Mouse (Mus musculus): Measurements from ENCODE around the gene Kcnk6.

The Kcnk6 gene

DNA sequence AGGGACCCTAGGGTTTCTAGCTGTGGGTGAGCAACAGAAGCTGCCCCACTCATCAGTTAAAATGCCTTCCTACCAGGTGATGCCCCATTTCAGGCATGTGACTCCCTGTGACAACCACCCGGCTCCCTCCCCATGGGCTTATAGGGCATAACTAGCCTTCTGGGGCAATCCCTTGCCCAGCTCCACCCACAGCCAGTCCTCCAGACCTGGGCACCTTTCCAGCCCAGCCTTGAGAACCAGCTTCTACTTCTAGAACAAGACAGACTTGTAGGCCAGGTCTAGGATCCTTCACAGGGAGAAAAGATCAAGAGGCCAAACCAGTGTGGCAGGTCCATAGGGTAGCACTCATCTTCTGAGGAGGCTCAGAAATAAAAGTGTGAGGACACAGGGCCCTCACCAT lies 25.1 kb upstream of the Kcnk6 start:
- POLR2A ChIA-PET = interaction anchor here in 3 of 4 experiments (0.6 to 2.4 kb wide), 6 partner anchors 9 to 249 kb away, joined by 3 to 15 read pairs (median 4); partner anchors contain the start of genes 2200002D01Rik (in 1 of the 3), Fam98c (in 1 of the 3) and Spint2 (in 1 of the 3)
- CTCF ChIA-PET = interaction anchor here in 2 of 4 experiments (0.7 to 2.7 kb wide), 3 partner anchors 9 to 266 kb away, joined by 3 to 10 read pairs (median 4); partner anchors contain the start of gene 2200002D01Rik (in 2 of the 2)

DNA sequence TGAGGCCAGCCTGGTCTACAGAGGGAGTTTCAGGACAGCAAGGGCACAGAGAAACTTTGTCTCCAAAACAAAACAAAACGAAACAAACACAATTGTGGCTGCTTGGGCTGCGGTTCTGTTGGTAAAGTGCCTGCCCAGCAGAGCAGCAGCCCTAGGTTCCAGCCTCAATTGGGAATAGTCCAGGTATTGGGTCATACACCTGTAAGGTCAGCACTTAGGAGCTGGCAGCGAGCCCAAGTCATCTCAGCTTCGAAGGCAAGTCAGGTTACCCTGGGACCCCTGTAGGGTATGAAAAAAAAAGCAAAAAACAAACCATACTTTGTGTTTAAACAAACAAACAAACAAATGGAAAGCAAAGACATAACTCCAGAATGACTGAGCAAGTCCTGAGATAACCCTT lies 23.6 kb upstream of the Kcnk6 start:
- ChIA-PET CTCF (interaction anchor here in 1 of 4 experiments (2.7 kb wide), 1 partner anchor 8 kb away, joined by 10 read pairs; the partner anchor contains the start of gene 2200002D01Rik), POLR2A (no interaction called here)

DNA sequence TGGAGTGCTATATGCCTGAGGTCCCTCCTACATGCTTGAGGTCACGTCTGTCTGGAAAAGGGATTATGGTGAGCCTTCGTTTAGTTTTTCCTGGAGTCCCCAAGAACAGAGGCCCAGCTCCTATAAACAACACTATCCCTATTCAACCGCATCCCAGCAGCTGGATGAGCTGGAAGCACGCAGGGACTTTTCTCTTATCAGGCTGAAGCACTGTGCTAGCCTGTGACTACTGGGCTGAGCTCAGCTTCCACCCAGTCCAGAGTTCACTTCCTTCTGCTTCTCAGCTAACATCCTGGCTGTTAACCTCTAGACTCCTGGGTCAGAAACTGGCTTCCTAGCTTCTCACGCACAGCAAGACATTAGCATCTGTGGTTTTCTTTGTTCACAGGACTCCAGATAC lies 21.5 kb upstream of the Kcnk6 start:
- POLR2A ChIA-PET = interaction anchor here in 3 of 4 experiments (0.5 to 1.4 kb wide), 13 partner anchors 8 to 1059 kb away, joined by 3 to 6 read pairs (median 3); partner anchors contain the start of gene Yif1b (in 2 of the 3)
- CTCF ChIA-PET = interaction anchor here in 2 of 4 experiments (0.9 to 1.1 kb wide), 2 partner anchors 9 kb away, joined by 4 read pairs; no protein-coding TSS in a partner anchor

- ChIA-PET CTCF (no interaction called here), POLR2A (interaction anchor here in 2 of 4 experiments (1.1 to 1.3 kb wide), 4 partner anchors 9 to 21 kb away, joined by 3 read pairs; no protein-coding TSS in a partner anchor)
Observed at GRCm38 (mm10) chr7:29251166-29251565, 18.9 kb upstream of the Kcnk6 start.

- ChIA-PET CTCF (interaction anchor here (0.5 to 3.6 kb wide), 51 partner anchors 9 to 662 kb away, joined by 3 to 27 read pairs (median 4); partner anchors contain the start of genes Ppp1r14a (in 3 of the 4), Yif1b (in 3 of the 4) and Psmd8 (in 2 of the 4)), POLR2A (interaction anchor here (0.6 to 4.0 kb wide), 56 partner anchors 9 to 293 kb away, joined by 3 to 33 read pairs (median 5); partner anchors contain the start of genes Yif1b (in 3 of the 4), Ggn (in 2 of the 4), Ppp1r14a (in 2 of the 4) and Psmd8 (in 2 of the 4))
Observed at GRCm38 (mm10) chr7:29248261-29248841, 16.0 kb upstream of the Kcnk6 start, which contains the start of gene 2200002D01Rik. Gene 2200002D01Rik (minus strand): TSS chr7:29248466.

GRCm38 (mm10) chr7:29247706-29248105 lies 15.4 kb upstream of the Kcnk6 start:
- POLR2A ChIA-PET = interaction anchor here in 3 of 4 experiments (0.6 to 4.0 kb wide), 50 partner anchors 8 to 294 kb away, joined by 3 to 33 read pairs (median 5); partner anchors contain the start of genes Yif1b (in 3 of the 3), Fam98c (in 2 of the 3), Ggn (in 2 of the 3) and Ppp1r14a (in 2 of the 3)
- CTCF ChIA-PET = interaction anchor here (0.5 to 3.6 kb wide), 54 partner anchors 9 to 663 kb away, joined by 3 to 27 read pairs (median 4); partner anchors contain the start of genes Ppp1r14a (in 3 of the 4), Yif1b (in 3 of the 4), Psmd8 (in 2 of the 4) and Ryr1 (in 1 of the 4)

GRCm38 (mm10) chr7:29247314-29247700 lies 15.0 kb upstream of the Kcnk6 start:
- CTCF ChIA-PET = interaction anchor here (0.5 to 3.6 kb wide), 51 partner anchors 8 to 1940 kb away, joined by 3 to 27 read pairs (median 4); partner anchors contain the start of genes Ppp1r14a (in 3 of the 4), Psmd8 (in 2 of the 4), Yif1b (in 2 of the 4) and Kcnk6 (in 1 of the 4)
- POLR2A ChIA-PET = interaction anchor here in 3 of 4 experiments (0.6 to 4.0 kb wide), 45 partner anchors 9 to 397 kb away, joined by 3 to 33 read pairs (median 5); partner anchors contain the start of genes Yif1b (in 3 of the 3), Fam98c (in 2 of the 3), Ggn (in 2 of the 3) and Ppp1r14a (in 2 of the 3)

GRCm38 (mm10) chr7:29246619-29247313 lies 14.5 kb upstream of the Kcnk6 start:
- CTCF ChIA-PET = interaction anchor here in 3 of 4 experiments (0.6 to 3.6 kb wide), 34 partner anchors 8 to 1940 kb away, joined by 3 to 27 read pairs (median 4); partner anchors contain the start of genes Yif1b (in 2 of the 3), Kcnk6 (in 1 of the 3), Ppp1r14a (in 1 of the 3) and Psmd8 (in 1 of the 3)

DNA sequence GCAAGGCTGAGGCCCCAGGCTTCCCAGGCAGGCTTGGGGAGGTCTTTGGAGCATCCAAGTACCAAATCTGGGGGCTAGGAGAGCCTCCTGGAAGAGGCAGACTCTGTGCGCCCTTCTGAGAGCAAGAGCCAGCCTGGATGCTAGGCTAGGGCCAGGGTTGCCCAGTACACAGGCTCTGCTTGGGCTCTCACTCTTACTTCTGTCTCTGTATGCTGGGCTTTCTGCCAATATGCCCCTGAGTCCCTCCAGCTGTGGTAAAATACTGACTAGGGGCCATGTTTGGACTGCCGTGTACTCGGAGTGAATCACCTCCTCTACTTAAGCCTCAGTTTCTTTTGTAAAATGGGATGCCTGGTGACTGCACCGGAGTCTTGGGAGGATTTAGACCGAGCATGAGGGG lies 13.7 kb upstream of the Kcnk6 start:
- ChIA-PET POLR2A (interaction anchor here in 3 of 4 experiments (0.6 to 4.0 kb wide), 10 partner anchors 8 to 207 kb away, joined by 3 to 33 read pairs (median 8); partner anchors contain the start of genes Yif1b (in 3 of the 3), Ggn (in 1 of the 3), Psmd8 (in 1 of the 3) and Spint2 (in 1 of the 3)), CTCF (interaction anchor here in 2 of 4 experiments (0.6 to 3.6 kb wide), 7 partner anchors 8 to 89 kb away, joined by 3 to 27 read pairs (median 13); partner anchors contain the start of genes Kcnk6 (in 1 of the 2), Psmd8 (in 1 of the 2) and Yif1b (in 1 of the 2))

More at GRCm38 (mm10) chr7:29246619-29247313, 14.5 kb upstream of the Kcnk6 start:
- POLR2A ChIA-PET = interaction anchor here (0.6 to 4.0 kb wide), 37 partner anchors 9 to 397 kb away, joined by 3 to 33 read pairs (median 5); partner anchors contain the start of genes Yif1b (in 4 of the 4), Fam98c (in 2 of the 4), Ggn (in 2 of the 4) and Ppp1r14a (in 2 of the 4)

DNA sequence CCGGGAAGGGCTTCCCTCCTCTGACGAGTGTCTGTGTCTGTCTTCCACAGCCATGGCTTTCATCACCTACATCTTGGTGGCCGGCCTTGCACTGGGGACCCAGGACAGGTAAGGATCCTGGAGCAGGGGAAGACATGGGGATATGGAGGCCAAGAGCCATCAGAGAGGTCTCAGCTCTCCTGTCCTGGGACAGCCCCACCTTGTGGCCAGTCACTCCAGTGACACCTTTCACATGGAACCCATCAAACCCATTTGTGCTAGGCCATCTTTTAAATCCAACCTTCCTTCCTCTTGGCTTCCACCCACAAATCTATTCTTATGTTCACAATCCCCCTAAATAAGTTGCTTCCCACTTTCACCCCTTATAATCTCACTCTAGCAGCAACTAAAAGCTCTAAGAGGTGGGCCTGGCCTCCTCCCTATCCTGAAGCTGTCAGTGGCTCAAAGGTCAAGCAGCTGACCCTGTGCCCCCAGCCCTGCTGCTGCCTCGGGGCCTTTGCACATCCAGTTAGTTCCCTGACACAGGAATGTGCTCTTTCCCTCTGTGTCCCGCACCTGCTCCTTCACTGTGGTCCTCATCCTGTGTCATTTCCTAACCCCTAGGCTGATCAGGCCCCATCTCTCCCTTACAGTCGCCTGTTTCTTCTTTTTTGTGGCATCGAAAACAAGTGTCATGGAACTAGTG lies 12.6 kb upstream of the Kcnk6 start:
- ChIA-PET POLR2A (interaction anchor here (0.6 to 2.2 kb wide), 18 partner anchors 10 to 118 kb away, joined by 3 to 11 read pairs (median 4); partner anchors contain the start of genes Psmd8 (in 3 of the 4), Ggn (in 1 of the 4), Kcnk6 (in 1 of the 4) and Spint2 (in 1 of the 4)), CTCF (interaction anchor here (0.5 to 1.9 kb wide), 38 partner anchors 9 to 1087 kb away, joined by 3 to 9 read pairs (median 4); partner anchors contain the start of genes Kcnk6 (in 1 of the 4), Mrps12 (in 1 of the 4), Ppp1r14a (in 1 of the 4) and Psmd8 (in 1 of the 4))

DNA sequence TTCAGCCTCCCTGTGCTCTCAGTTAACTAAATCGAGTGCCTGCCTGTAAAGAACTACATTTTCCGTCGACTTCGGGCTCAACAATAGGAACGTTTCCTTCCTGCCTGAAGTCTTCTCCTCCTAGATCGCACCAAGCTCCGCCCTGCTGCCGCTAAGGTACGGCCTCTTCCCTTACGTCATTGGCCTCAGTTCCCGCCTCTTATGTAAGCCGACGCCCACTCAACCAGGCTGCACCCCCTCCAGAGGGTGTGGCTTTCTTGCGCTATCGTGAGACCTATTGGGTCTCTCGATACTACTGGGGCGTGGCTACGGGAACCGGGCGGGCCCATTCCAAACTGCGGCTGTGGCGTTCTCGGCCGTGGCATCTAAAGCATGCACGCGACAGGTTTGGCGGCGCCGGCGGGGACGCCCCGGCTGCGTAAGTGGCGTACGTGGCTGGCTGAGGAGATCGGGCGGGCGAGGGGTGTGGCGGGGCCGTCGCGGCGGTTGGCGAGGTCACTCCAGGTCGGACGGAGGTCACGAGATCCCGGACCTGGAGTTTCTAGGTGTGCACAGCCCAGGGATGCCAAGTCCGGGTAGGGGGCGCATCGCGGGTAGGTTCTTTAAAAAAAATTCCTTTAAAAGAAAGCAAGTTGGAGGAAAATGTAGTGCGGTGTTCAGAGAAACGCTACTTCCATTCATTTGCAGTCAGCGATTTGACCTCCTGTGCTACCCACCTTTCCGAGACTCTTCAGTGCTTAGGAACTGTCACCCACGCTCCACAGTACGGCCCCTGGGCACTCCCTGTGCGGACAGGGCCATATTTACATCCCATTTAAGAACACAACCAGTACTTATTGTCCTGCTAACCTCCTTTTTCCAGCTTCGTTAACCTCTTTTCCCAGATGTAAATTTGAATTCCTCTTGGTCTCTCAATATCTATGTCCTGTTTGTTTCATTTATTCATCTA lies 6.0 kb upstream of the Kcnk6 start, which contains the start of gene Yif1b:
Yif1b (plus strand) TSS at position 311 of the 949 bp plus-strand sequence.
- CTCF ChIA-PET = interaction anchor here (0.5 to 2.2 kb wide), 25 partner anchors 9 to 257 kb away, joined by 3 to 27 read pairs (median 4); partner anchors contain the start of genes 2200002D01Rik (in 3 of the 4), Psmd8 (in 2 of the 4) and Eif3k (in 1 of the 4)
- POLR2A ChIA-PET = interaction anchor here (0.6 to 2.8 kb wide), 75 partner anchors 8 to 888 kb away, joined by 3 to 33 read pairs (median 4); partner anchors contain the start of genes 2200002D01Rik (in 3 of the 4), Ggn (in 3 of the 4), Spred3 (in 3 of the 4) and Catsperg1 (in 2 of the 4)

GRCm38 (mm10) chr7:29237596-29237995 lies 5.3 kb upstream of the Kcnk6 start:
- ChIA-PET CTCF (interaction anchor here (0.5 to 2.2 kb wide), 29 partner anchors 10 to 268 kb away, joined by 3 to 27 read pairs (median 4); partner anchors contain the start of genes 2200002D01Rik (in 2 of the 4), Psmd8 (in 2 of the 4) and Eif3k (in 1 of the 4)), POLR2A (interaction anchor here (0.6 to 2.8 kb wide), 72 partner anchors 8 to 887 kb away, joined by 3 to 33 read pairs (median 4); partner anchors contain the start of genes 2200002D01Rik (in 3 of the 4), Ggn (in 3 of the 4), Spred3 (in 3 of the 4) and Catsperg1 (in 2 of the 4))

DNA sequence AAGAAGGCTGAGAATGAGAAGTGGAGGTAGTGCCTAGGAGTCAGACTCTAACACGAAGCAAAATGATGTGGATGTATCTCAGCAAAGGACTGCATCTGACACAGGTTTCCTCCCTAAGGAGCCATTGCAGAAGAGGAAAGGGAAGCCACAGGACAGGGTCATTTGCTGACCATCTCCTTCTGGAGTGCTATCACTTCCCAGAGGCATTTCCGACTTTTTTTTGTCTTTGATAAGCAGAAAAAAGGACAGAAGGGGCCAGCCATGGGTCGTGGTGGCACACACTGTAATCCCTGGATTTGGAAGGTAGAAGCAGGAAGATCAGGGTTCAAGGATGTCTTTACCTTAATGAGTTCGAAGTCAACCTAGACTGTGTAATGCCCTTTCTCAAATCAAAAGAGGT lies 4.3 kb upstream of the Kcnk6 start:
- POLR2A ChIA-PET = interaction anchor here in 2 of 4 experiments (0.7 to 2.8 kb wide), 9 partner anchors 11 to 346 kb away, joined by 3 to 33 read pairs (median 6); partner anchors contain the start of genes 2200002D01Rik (in 2 of the 2), Actn4 (in 1 of the 2), Psmd8 (in 1 of the 2) and Ryr1 (in 1 of the 2)

GRCm38 (mm10) chr7:29234661-29235060 lies 2.3 kb upstream of the Kcnk6 start:
- POLR2A ChIA-PET = interaction anchor here in 3 of 4 experiments (0.6 to 1.5 kb wide), 9 partner anchors 10 to 57 kb away, joined by 3 to 6 read pairs (median 3); partner anchors contain the start of genes Psmd8 (in 2 of the 3) and 2200002D01Rik (in 1 of the 3)
- CTCF ChIA-PET = interaction anchor here (0.6 to 2.5 kb wide), 21 partner anchors 8 to 343 kb away, joined by 3 to 13 read pairs (median 3); partner anchors contain the start of genes 2200002D01Rik (in 2 of the 4), Fam98c (in 2 of the 4), Catsperg1 (in 1 of the 4) and Psmd8 (in 1 of the 4)

More for the DNA sequence above, 4.3 kb upstream of the Kcnk6 start:
- CTCF ChIA-PET = interaction anchor here (0.7 to 2.2 kb wide), 6 partner anchors 11 to 174 kb away, joined by 3 to 27 read pairs (median 6); partner anchors contain the start of genes 2200002D01Rik (in 1 of the 4) and Psmd8 (in 1 of the 4)
